Mouse (Mus musculus): ENCODE measurements around the gene R3hdml. TPM values are rescaled to one million over a fixed set of nuclear protein-coding genes. Genes with fewer than 3 reads are reported as not detected.
"Not testable (repeated sequence)": the region's sequence is repeated elsewhere in the genome, so short reads cannot be mapped to it uniquely, and the experiment has no call there.

R3hdml gene
- polyA plus RNA-seq (2015; fragmentation: Nextera tagmentation; extraction: Ambion mirVana), result not detected in 2 replicates

- no peak within 1 kb of the TSS for H3K4me3 ChIP-seq
- ATAC-seq (ENCODE audit: low read depth), result no peak
- no peaks in the 10 kb centered on the region for H3K36me3 ChIP-seq
- no peak within 1 kb of the TSS for H3K9ac ChIP-seq
- H3K4me1 ChIP-seq (replicated peaks), result peaks cover 9% of the 10 kb centered on the region
- no peak within 1 kb of the TSS for H3K4me2 ChIP-seq
- WGBS, result 76% methylated on average over 5 of the region's 5 CpGs
- no peak within 1 kb of the TSS for H3K27ac ChIP-seq (replicated peaks)
- H3K9me3 ChIP-seq, result no peaks in the 10 kb centered on the region
- H3K27me3 ChIP-seq, result no peaks in the 10 kb centered on the region
These were observed at the start of gene R3hdml for GRCm38 (mm10) chr2:163492018-163492417. TSS of gene R3hdml (plus strand) at chr2:163492318.

GRCm38 (mm10) chr2:163443543-163443942 lies 48.6 kb upstream of the R3hdml start:
- H3K4me2 ChIP-seq, result no peak overlapping the region
- no peak for ATAC-seq (ENCODE audit: low read depth)
- no peaks in the 10 kb centered on the region for H3K9me3 ChIP-seq
- no peak overlapping the region for H3K9ac ChIP-seq
- no peaks in the 10 kb centered on the region for H3K27me3 ChIP-seq
- H3K4me1 ChIP-seq (replicated peaks), result peaks cover 25% of the 10 kb centered on the region
- H3K27ac ChIP-seq (replicated peaks), result no peak overlapping the region
- 73% methylated on average over 6 of the region's 6 CpGs for WGBS
- no peak overlapping the region for H3K4me3 ChIP-seq
- peaks cover 37% of the 10 kb centered on the region for H3K36me3 ChIP-seq

GRCm38 (mm10) chr2:163444017-163444416 lies 48.1 kb upstream of the R3hdml start:
- Histone ChIP-seq H3K27ac (replicated peaks) (no peak overlapping the region), H3K4me3 (no peak overlapping the region), H3K9ac (no peak overlapping the region), H3K4me1 (replicated peaks) (peaks cover 25% of the 10 kb centered on the region), H3K9me3 (no peaks in the 10 kb centered on the region), H3K4me2 (no peak overlapping the region), H3K36me3 (peaks cover 42% of the 10 kb centered on the region), H3K27me3 (no peaks in the 10 kb centered on the region)
- WGBS, result 75% methylated on average over 7 of the region's 7 CpGs
- ATAC-seq (ENCODE audit: low read depth), result no peak

- ATAC-seq (ENCODE audit: low read depth), result no peak
- WGBS, result 91% methylated on average over 12 of the region's 12 CpGs
These were observed 44.7 kb upstream of the R3hdml start for GRCm38 (mm10) chr2:163447375-163447774.

GRCm38 (mm10) chr2:163449276-163449675 lies 42.8 kb upstream of the R3hdml start:
- peaks cover 82% of the 10 kb centered on the region for H3K36me3 ChIP-seq
- no peaks in the 10 kb centered on the region for H3K9me3 ChIP-seq
- ATAC-seq (ENCODE audit: low read depth), result no peak
- no peak overlapping the region for H3K4me2 ChIP-seq
- no peaks in the 10 kb centered on the region for H3K4me1 ChIP-seq (replicated peaks)
- no peaks in the 10 kb centered on the region for H3K27me3 ChIP-seq
- no peak overlapping the region for H3K9ac ChIP-seq
- H3K27ac ChIP-seq (replicated peaks), result no peak overlapping the region
- H3K4me3 ChIP-seq, result no peak overlapping the region
- WGBS, result 69% methylated on average over 3 of the region's 3 CpGs

More at GRCm38 (mm10) chr2:163447375-163447774, 44.7 kb upstream of the R3hdml start:
- Histone ChIP-seq H3K27me3 (no peaks in the 10 kb centered on the region), H3K9ac (no peak overlapping the region), H3K4me1 (replicated peaks) (no peaks in the 10 kb centered on the region; the same call in 1 of the 2 replicates), H3K4me3 (no peak overlapping the region), H3K27ac (replicated peaks) (no peak overlapping the region), H3K9me3 (no peaks in the 10 kb centered on the region), H3K4me2 (no peak overlapping the region), H3K36me3 (peaks cover 71% of the 10 kb centered on the region)

- no peak overlapping the region for H3K9ac ChIP-seq
- no peaks in the 10 kb centered on the region for H3K27me3 ChIP-seq
- 69% methylated on average over 6 of the region's 6 CpGs for WGBS
- peaks cover 96% of the 10 kb centered on the region for H3K36me3 ChIP-seq
- no peaks in the 10 kb centered on the region for H3K9me3 ChIP-seq
- no peaks in the 10 kb centered on the region for H3K4me1 ChIP-seq (replicated peaks)
- ATAC-seq (ENCODE audit: low read depth), result peak; percentile 33; the same call in 1 of the 2 replicates
- no peak overlapping the region for H3K4me2 ChIP-seq
- no peak overlapping the region for H3K4me3 ChIP-seq
- no peak overlapping the region for H3K27ac ChIP-seq (replicated peaks)
These were observed 41.3 kb upstream of the R3hdml start for GRCm38 (mm10) chr2:163450668-163451295.

- H3K4me1 ChIP-seq (replicated peaks), result no peaks in the 10 kb centered on the region
- H3K4me3 ChIP-seq, result no peak overlapping the region
- no peak overlapping the region for H3K27ac ChIP-seq (replicated peaks)
- 89% methylated on average over 6 of the region's 6 CpGs for WGBS
- no peak for ATAC-seq (ENCODE audit: low read depth)
- H3K9me3 ChIP-seq, result no peaks in the 10 kb centered on the region
- H3K9ac ChIP-seq, result no peak overlapping the region
- peaks cover 77% of the 10 kb centered on the region for H3K36me3 ChIP-seq
- H3K4me2 ChIP-seq, result no peak overlapping the region
- no peaks in the 10 kb centered on the region for H3K27me3 ChIP-seq
These were observed 39.4 kb upstream of the R3hdml start for GRCm38 (mm10) chr2:163452738-163453137.

GRCm38 (mm10) chr2:163453378-163453777 lies 38.7 kb upstream of the R3hdml start:
- peaks cover 71% of the 10 kb centered on the region for H3K36me3 ChIP-seq
- H3K27ac ChIP-seq (replicated peaks), result no peak overlapping the region
- H3K4me3 ChIP-seq, result no peak overlapping the region
- WGBS, result 91% methylated on average over 13 of the region's 13 CpGs
- H3K9ac ChIP-seq, result no peak overlapping the region
- H3K4me1 ChIP-seq (replicated peaks), result peaks cover 2% of the 10 kb centered on the region; the same call in 1 of the 2 replicates
- H3K4me2 ChIP-seq, result no peak overlapping the region
- no peaks in the 10 kb centered on the region for H3K9me3 ChIP-seq
- H3K27me3 ChIP-seq, result peaks cover 3% of the 10 kb centered on the region; the same call in 1 of the 2 replicates
- ATAC-seq (ENCODE audit: low read depth), result no peak

- Histone ChIP-seq H3K27me3 (peaks cover 4% of the 10 kb centered on the region; the same call in 1 of the 2 replicates), H3K9ac (peak overlapping the region; percentile 49), H3K4me1 (replicated peaks) (peaks cover 16% of the 10 kb centered on the region), H3K4me3 (0 out of 2 replicates have a peak overlapping the region, but pooled peaks have one; percentile 2), H3K4me2 (peak overlapping the region; percentile 34), H3K27ac (replicated peaks) (peak overlapping the region; percentile 18; the same call in 1 of the 2 replicates), H3K36me3 (peaks cover 21% of the 10 kb centered on the region), H3K9me3 (no peaks in the 10 kb centered on the region)
- 0 out of 2 replicates have a peak, but pooled peaks have one; percentile 4 for ATAC-seq (ENCODE audit: low read depth)
- WGBS, result 51% methylated on average over 27 of the region's 27 CpGs
These were observed 33.4 kb upstream of the R3hdml start for GRCm38 (mm10) chr2:163458539-163459265.

- peak overlapping the region; percentile 34 for H3K4me2 ChIP-seq
- peak overlapping the region; percentile 18; the same call in 1 of the 2 replicates for H3K27ac ChIP-seq (replicated peaks)
- ATAC-seq (ENCODE audit: low read depth), result peak; percentile 62
- H3K36me3 ChIP-seq, result peaks cover 14% of the 10 kb centered on the region
- 31% methylated on average over 10 of the region's 10 CpGs for WGBS
- peaks cover 16% of the 10 kb centered on the region for H3K4me1 ChIP-seq (replicated peaks)
- H3K9me3 ChIP-seq, result no peaks in the 10 kb centered on the region
- peak overlapping the region; percentile 49 for H3K9ac ChIP-seq
- H3K4me3 ChIP-seq, result peak overlapping the region; percentile 2; the same call in 1 of the 2 replicates
- peaks cover 4% of the 10 kb centered on the region; the same call in 1 of the 2 replicates for H3K27me3 ChIP-seq
These were observed 32.7 kb upstream of the R3hdml start for GRCm38 (mm10) chr2:163459380-163459779.

- Histone ChIP-seq H3K4me3 (no peak overlapping the region), H3K9me3 (no peaks in the 10 kb centered on the region), H3K4me1 (replicated peaks) (peaks cover 16% of the 10 kb centered on the region), H3K9ac (no peak overlapping the region), H3K4me2 (no peak overlapping the region), H3K27ac (replicated peaks) (no peak overlapping the region), H3K36me3 (peaks cover 9% of the 10 kb centered on the region), H3K27me3 (peaks cover 4% of the 10 kb centered on the region; the same call in 1 of the 2 replicates)
- no peak for ATAC-seq (ENCODE audit: low read depth)
- 93% methylated on average over 8 of the region's 8 CpGs for whole genome bisulfite sequencing
These were observed 31.5 kb upstream of the R3hdml start for GRCm38 (mm10) chr2:163460622-163461021.

GRCm38 (mm10) chr2:163461307-163461706 lies 30.8 kb upstream of the R3hdml start:
- 94% methylated on average over 9 of the region's 9 CpGs for WGBS
- not testable (repeated sequence) for H3K4me3 ChIP-seq; H3K9ac ChIP-seq; H3K27me3 ChIP-seq; H3K9me3 ChIP-seq; ATAC-seq (ENCODE audit: low read depth); H3K4me2 ChIP-seq; H3K27ac ChIP-seq (replicated peaks); H3K36me3 ChIP-seq
- peaks cover 16% of the 10 kb centered on the region for H3K4me1 ChIP-seq (replicated peaks)

All from neural tube, embryonic 13.5 days (tissue).